Mouse (Mus musculus): ENCODE measurements at regions not wholly inside any gene's neighbourhood (a gene's known extent, or its start where the extent isn't known, plus 50 kb on each side); places are given as distances from the start of the nearest gene placed in this dataset.

- no peak for DNase-seq (ENCODE audit: low spot score in 2 of 2)
Observed at GRCm38 (mm10) chr7:51722420-51722819, 100.6 kb downstream of the Slc17a6 start.

- no peak for DNase-seq (ENCODE audit: low spot score in 2 of 2)
Observed at GRCm38 (mm10) chr7:51723955-51724354, 102.1 kb downstream of the Slc17a6 start.

GRCm38 (mm10) chr7:51736285-51736684 is 114.5 kb downstream of the Slc17a6 start:
- DNase-seq (ENCODE audit: low spot score in 2 of 2) = no peak

- no peak for DNase-seq (ENCODE audit: low spot score in 2 of 2)
Observed at GRCm38 (mm10) chr7:51739590-51739989, 117.8 kb downstream of the Slc17a6 start.

GRCm38 (mm10) chr7:51740928-51741327 is 119.1 kb downstream of the Slc17a6 start:
- DNase-seq (ENCODE audit: low spot score in 2 of 2) = no peak

GRCm38 (mm10) chr7:51742720-51743119 is 119.1 kb upstream of the Gas2 start:
- DNase-seq (ENCODE audit: low spot score in 2 of 2) = no peak

- DNase-seq (ENCODE audit: low spot score in 2 of 2) = no peak
Observed at GRCm38 (mm10) chr7:51745598-51745997, 116.2 kb upstream of the Gas2 start.

GRCm38 (mm10) chr7:51748633-51749303 is 113.0 kb upstream of the Gas2 start:
- DNase-seq (ENCODE audit: low spot score in 2 of 2) = peak; percentile 26 to 32

- DNase-seq (ENCODE audit: low spot score in 2 of 2) = peak; percentile 8 to 15
Observed at GRCm38 (mm10) chr7:51749304-51750129, 112.3 kb upstream of the Gas2 start.

- DNase-seq (ENCODE audit: low spot score in 2 of 2) = no peak
Observed at GRCm38 (mm10) chr7:51750271-51750670, 111.5 kb upstream of the Gas2 start.

GRCm38 (mm10) chr7:51753062-51753461 is 108.8 kb upstream of the Gas2 start:
- DNase-seq (ENCODE audit: low spot score in 2 of 2) = no peak

- DNase-seq (ENCODE audit: low spot score in 2 of 2) = no peak
Observed at GRCm38 (mm10) chr7:51754208-51754888, 107.5 kb upstream of the Gas2 start.

- DNase-seq (ENCODE audit: low spot score in 2 of 2) = no peak
Observed at GRCm38 (mm10) chr7:51756218-51756617, 105.6 kb upstream of the Gas2 start.

GRCm38 (mm10) chr7:51759536-51760153 is 102.2 kb upstream of the Gas2 start:
- DNase-seq (ENCODE audit: low spot score in 2 of 2) = peak in 1 of 2 experiments; percentile 5

GRCm38 (mm10) chr7:51767066-51767465 is 94.7 kb upstream of the Gas2 start:
- DNase-seq (ENCODE audit: low spot score in 2 of 2) = no peak

GRCm38 (mm10) chr7:51771895-51772871 is 89.6 kb upstream of the Gas2 start:
- no peak for DNase-seq (ENCODE audit: low spot score in 2 of 2)

GRCm38 (mm10) chr7:51775968-51776367 is 85.8 kb upstream of the Gas2 start:
- no peak for DNase-seq (ENCODE audit: low spot score in 2 of 2)

- no peak for DNase-seq (ENCODE audit: low spot score in 2 of 2)
Observed at GRCm38 (mm10) chr7:51783070-51783776, 78.6 kb upstream of the Gas2 start.

- DNase-seq (ENCODE audit: low spot score in 2 of 2) = no peak
Observed at GRCm38 (mm10) chr7:51783923-51784686, 77.7 kb upstream of the Gas2 start.
